Mouse (Mus musculus) lung, postnatal 0 days (tissue): ENCODE data around the gene Mas1. TPM values are rescaled to one million over a fixed set of nuclear protein-coding genes. Genes with fewer than 3 reads are reported as not detected.

ENCODE experiments used
- ATAC-seq: fragments of 200-750 bp; cut with Nextera tagmentation; 2 replicates; pipeline ENCODE4 v1.8.0; 2017; ENCODE audit warnings: moderate library complexity
- DNase-seq: peaks from one replicate; pipeline ENCODE4 v3.0.0-alpha.2; 2016; ENCODE audit warnings: low spot score
- H3K27ac ChIP-seq: fragments of 300-500 bp; sonication (generic); 2 replicates; pipeline ENCODE4 v1.5.1; 2014; ENCODE audit warnings: antibody characterized with exemption, mild to moderate bottlenecking, low read length, mixed read lengths
- H3K27me3 ChIP-seq: fragments of 300-500 bp; sonication (generic); replicated peaks from 2 replicates; pipeline ENCODE4 v1.6.1; 2014; ENCODE audit warnings: low read length, mixed read lengths; ENCODE audit not compliant: insufficient read depth
- H3K36me3 ChIP-seq: fragments of 300-500 bp; sonication (generic); 2 replicates; pipeline ENCODE4 v1.6.1; 2014; ENCODE audit warnings: low read length, mixed read lengths; ENCODE audit not compliant: insufficient read depth
- H3K4me1 ChIP-seq: fragments of 300-500 bp; sonication (generic); 2 replicates; pipeline ENCODE4 v1.6.1; 2014; ENCODE audit warnings: antibody characterized with exemption, low read depth, low read length, mixed read lengths; ENCODE audit not compliant: insufficient read depth
- H3K4me2 ChIP-seq: fragments of 300-500 bp; sonication (generic); replicated peaks from 2 replicates; pipeline ENCODE4 v1.6.1; 2014; ENCODE audit warnings: low read depth, mild to moderate bottlenecking, low read length, moderate library complexity, mixed read lengths
- H3K4me3 ChIP-seq: fragments of 300-500 bp; sonication (generic); 2 replicates; pipeline ENCODE4 v1.5.1; 2014; ENCODE audit warnings: low read depth, low read length
- H3K9ac ChIP-seq: fragments of 300-500 bp; sonication (generic); replicated peaks from 2 replicates; pipeline ENCODE4 v1.6.1; 2014; ENCODE audit warnings: low read depth, mild to moderate bottlenecking
- H3K9me3 ChIP-seq: fragments of 300-500 bp; sonication (generic); 2 replicates; pipeline ENCODE4 v1.6.1; 2016; ENCODE audit warnings: low read length, mixed read lengths
- CTCF ChIP-seq: IDR thresholded peaks from 2 replicates; pipeline ENCODE4 v1.5.1; 2016; ENCODE audit warnings: antibody characterized with exemption, mild to moderate bottlenecking
- EP300 ChIP-seq: IDR thresholded peaks from 2 replicates; pipeline ENCODE4 v1.6.1; 2016; ENCODE audit warnings: antibody characterized with exemption, mild to moderate bottlenecking, control low read depth
- WGBS: fragments of 180-500 bp; shearing (Covaris S2); extraction: QIAGEN DNeasy Blood & Tissue Kit; methylation state at CpG from one replicate; pipeline ENCODE4 v1.1.7; 2014; 5-methylcytosine and 5-hydroxymethylcytosine counted together
- polyA plus RNA-seq: library from polyadenylated mRNA; unstranded; fragments of >200 nt; fragmentation: Nextera tagmentation; extraction: Ambion mirVana; gene quantifications from 2 replicates; pipeline ENCODE4 v1.2.1, GENCODE M21; 2015

Mas1 gene
- polyA plus RNA-seq, 1 experiment from 2014 or later: 0.14 TPM

GRCm38 (mm10) chr17:12810973-12811303, 57.0 kb downstream of the Mas1 start:
- DNase-seq (no peak), ATAC-seq (peak; percentile 7; the same call in 1 of the 2 replicates)
- no peak overlapping the region for H3K4me3 ChIP-seq
- TF ChIP-seq CTCF: no peak
- no peak for TF ChIP-seq EP300
- no peak overlapping the region for H3K9ac ChIP-seq
- H3K4me2 ChIP-seq: no peak overlapping the region
- no peaks in the 10 kb centered on the region for H3K9me3 ChIP-seq
- WGBS: 88% methylated on average over 1 of the region's 1 CpGs
- no peaks in the 10 kb centered on the region for H3K27me3 ChIP-seq
- 0 out of 2 replicates have a peak, but pooled peaks cover 3% of the 10 kb centered on the region for H3K36me3 ChIP-seq
- no peak overlapping the region for H3K27ac ChIP-seq
- peaks cover 5% of the 10 kb centered on the region; the same call in 1 of the 2 replicates for H3K4me1 ChIP-seq

- Histone ChIP-seq H3K4me1 (peaks cover 5% of the 10 kb centered on the region; the same call in 1 of the 2 replicates), H3K36me3 (0 out of 2 replicates have a peak, but pooled peaks cover 3% of the 10 kb centered on the region), H3K27ac (0 out of 2 replicates have a peak overlapping the region, but pooled peaks have one; percentile 1), H3K9me3 (no peaks in the 10 kb centered on the region), H3K9ac (no peak overlapping the region), H3K4me3 (no peak overlapping the region), H3K27me3 (no peaks in the 10 kb centered on the region), H3K4me2 (no peak overlapping the region)
- 19% methylated on average over 14 of the region's 14 CpGs for WGBS
- peak; percentile 60; the same call in 1 of the 2 replicates for TF ChIP-seq EP300
- TF ChIP-seq CTCF: peak; percentile 95
- peak; percentile 93 for DNase-seq
- ATAC-seq: peak; percentile 85
Observed at GRCm38 (mm10) chr17:12810103-12810972, 57.6 kb downstream of the Mas1 start.

- ATAC-seq: no peak
Observed at GRCm38 (mm10) chr17:12808851-12809250, 59.1 kb downstream of the Mas1 start.

DNA sequence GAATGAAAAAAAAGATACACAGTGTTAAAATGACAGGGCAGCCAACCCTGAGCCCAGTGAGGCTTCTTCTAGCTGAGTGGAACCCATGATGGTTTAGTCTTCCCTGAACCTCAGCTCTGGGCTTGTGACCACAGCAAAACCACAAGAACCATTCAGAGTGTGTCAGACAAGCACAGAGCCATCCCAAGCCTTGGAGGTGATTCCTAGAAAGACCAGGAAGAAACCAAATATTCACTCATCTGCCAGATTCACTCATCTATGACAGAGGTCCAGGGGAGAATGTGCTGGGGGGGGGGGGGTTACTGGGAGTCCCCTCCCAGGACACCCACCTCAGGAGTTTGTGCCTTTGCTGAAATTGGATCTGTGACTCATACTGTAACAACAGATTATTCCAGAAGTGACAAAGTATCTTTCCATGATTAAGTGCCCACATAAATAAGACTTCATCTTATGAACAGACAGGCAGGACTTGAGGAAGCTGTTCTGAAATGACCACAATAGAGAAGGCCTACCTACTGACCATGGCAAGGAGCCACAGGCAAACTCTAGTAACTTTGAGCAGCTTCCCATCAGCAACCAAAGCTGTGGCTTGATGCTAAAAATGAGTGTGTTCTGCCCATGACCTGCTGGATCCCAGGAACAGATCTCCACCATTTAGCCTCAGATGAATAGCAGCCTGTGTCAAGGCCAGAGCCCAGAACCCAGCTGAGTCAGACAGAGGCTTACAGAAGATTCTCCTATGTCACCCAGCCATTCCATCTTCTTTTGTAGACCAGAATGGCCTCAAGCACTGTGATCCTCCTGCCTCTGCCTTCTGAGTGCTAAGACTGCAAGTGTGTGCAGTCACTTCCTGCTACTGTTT, 63.1 kb downstream of the Mas1 start:
- no peaks in the 10 kb centered on the region for H3K27me3 ChIP-seq
- H3K27ac ChIP-seq: no peak overlapping the region
- ATAC-seq (no peak), DNase-seq (no peak)
- no peaks in the 10 kb centered on the region for H3K9me3 ChIP-seq
- no peaks in the 10 kb centered on the region for H3K4me1 ChIP-seq
- H3K36me3 ChIP-seq: no peaks in the 10 kb centered on the region
- H3K4me2 ChIP-seq: no peak overlapping the region
- no peak overlapping the region for H3K4me3 ChIP-seq
- no peak overlapping the region for H3K9ac ChIP-seq
- TF ChIP-seq CTCF (no peak), EP300 (no peak)

More at GRCm38 (mm10) chr17:12808851-12809250, 59.1 kb downstream of the Mas1 start:
- Histone ChIP-seq H3K27ac (no peak overlapping the region), H3K27me3 (no peaks in the 10 kb centered on the region), H3K9me3 (no peaks in the 10 kb centered on the region), H3K4me2 (no peak overlapping the region), H3K4me1 (peaks cover 5% of the 10 kb centered on the region; the same call in 1 of the 2 replicates), H3K9ac (no peak overlapping the region), H3K36me3 (no peaks in the 10 kb centered on the region), H3K4me3 (no peak overlapping the region)
- no peak for DNase-seq
- TF ChIP-seq EP300: no peak
- TF ChIP-seq CTCF: no peak
- 84% methylated on average over 6 of the region's 6 CpGs for WGBS

DNA sequence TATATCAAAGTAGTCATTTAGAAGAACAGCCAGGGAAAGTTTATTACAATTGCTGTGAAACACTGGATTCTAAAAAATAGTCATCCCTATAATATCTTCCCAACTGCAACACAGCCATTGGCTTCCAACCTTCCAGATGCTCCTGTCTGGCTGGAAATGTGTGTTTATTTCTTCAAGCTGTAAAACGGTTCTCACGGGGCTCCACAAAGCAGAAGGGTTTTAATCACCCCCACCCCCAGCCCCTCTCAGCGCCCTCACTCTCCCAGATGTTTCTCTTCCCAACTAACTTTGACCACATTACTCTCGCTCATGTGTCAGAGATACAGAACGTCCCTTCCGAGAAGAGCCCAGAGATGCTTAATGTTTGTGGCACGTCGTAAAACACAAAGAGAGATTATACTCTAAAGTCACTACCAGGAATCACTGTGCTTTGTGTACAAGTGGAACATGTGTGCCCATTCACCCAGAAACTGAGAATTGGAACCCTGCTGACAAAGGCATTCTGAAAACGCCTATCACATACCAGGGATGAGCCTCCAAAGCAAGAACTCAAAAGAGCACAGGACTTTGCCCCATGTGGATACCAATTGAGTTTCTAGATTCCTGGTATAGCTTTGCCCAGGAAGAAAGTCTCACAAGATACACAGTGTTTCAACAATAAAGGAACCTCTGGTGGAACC, 65.9 kb downstream of the Mas1 start:
- no peaks in the 10 kb centered on the region for H3K36me3 ChIP-seq
- no peak overlapping the region for H3K9ac ChIP-seq
- H3K9me3 ChIP-seq: no peaks in the 10 kb centered on the region
- DNase-seq (peak; percentile 82), ATAC-seq (peak; percentile 81)
- H3K27me3 ChIP-seq: no peaks in the 10 kb centered on the region
- TF ChIP-seq CTCF (no peak), EP300 (peak; percentile 87)
- 51% methylated on average over 9 of the region's 9 CpGs for WGBS
- no peaks in the 10 kb centered on the region for H3K4me1 ChIP-seq
- H3K4me2 ChIP-seq: no peak overlapping the region
- no peak overlapping the region for H3K27ac ChIP-seq
- H3K4me3 ChIP-seq: no peak overlapping the region
